Mouse (Mus musculus) heart, embryonic 10.5 days (tissue): ENCODE measurements around the gene Dlst. TPM values are rescaled to one million over a fixed set of nuclear protein-coding genes. Genes with fewer than 3 reads are reported as not detected.

Source experiments
- DNase-seq: peaks from one replicate; pipeline ENCODE4 v3.0.0-alpha.2; 2017; ENCODE audit warnings: low spot score
- H3K27ac ChIP-seq: fragments of 300-500 bp; sonication (generic); 2 replicates; pipeline ENCODE4 v1.5.1; 2016; ENCODE audit warnings: mild to moderate bottlenecking
- H3K27me3 ChIP-seq: fragments of 300-500 bp; sonication (generic); 2 replicates; pipeline ENCODE4 v1.6.1; 2016; ENCODE audit warnings: mild to moderate bottlenecking; ENCODE audit not compliant: poor library complexity, insufficient read depth, severe bottlenecking
- H3K36me3 ChIP-seq: fragments of 300-500 bp; sonication (generic); 2 replicates; pipeline ENCODE4 v1.6.1; 2016; ENCODE audit warnings: mild to moderate bottlenecking, moderate library complexity
- H3K4me1 ChIP-seq: fragments of 300-500 bp; sonication (generic); 2 replicates; pipeline ENCODE4 v1.6.1; 2016; ENCODE audit warnings: mild to moderate bottlenecking
- H3K4me3 ChIP-seq: fragments of 300-500 bp; sonication (generic); 2 replicates; pipeline ENCODE4 v1.5.1; 2016; ENCODE audit warnings: mild to moderate bottlenecking, moderate library complexity
- H3K9me3 ChIP-seq: fragments of 300-500 bp; sonication (generic); 2 replicates; pipeline ENCODE4 v1.6.1; 2016; ENCODE audit warnings: mild to moderate bottlenecking, moderate library complexity
- WGBS: fragments of 180-500 bp; shearing (Covaris S2); methylation state at CpG from one replicate; pipeline ENCODE4 v1.1.7; 2016; 5-methylcytosine and 5-hydroxymethylcytosine counted together
- polyA plus RNA-seq: library from polyadenylated mRNA; unstranded; fragments of >200 nt; fragmentation: Nextera tagmentation; extraction: Ambion mirVana; gene quantifications from 2 replicates; pipeline ENCODE4 v1.2.1, GENCODE M21; 2016

The Dlst gene
- 162 and 217 TPM in 2 replicates for polyA plus RNA-seq

DNA sequence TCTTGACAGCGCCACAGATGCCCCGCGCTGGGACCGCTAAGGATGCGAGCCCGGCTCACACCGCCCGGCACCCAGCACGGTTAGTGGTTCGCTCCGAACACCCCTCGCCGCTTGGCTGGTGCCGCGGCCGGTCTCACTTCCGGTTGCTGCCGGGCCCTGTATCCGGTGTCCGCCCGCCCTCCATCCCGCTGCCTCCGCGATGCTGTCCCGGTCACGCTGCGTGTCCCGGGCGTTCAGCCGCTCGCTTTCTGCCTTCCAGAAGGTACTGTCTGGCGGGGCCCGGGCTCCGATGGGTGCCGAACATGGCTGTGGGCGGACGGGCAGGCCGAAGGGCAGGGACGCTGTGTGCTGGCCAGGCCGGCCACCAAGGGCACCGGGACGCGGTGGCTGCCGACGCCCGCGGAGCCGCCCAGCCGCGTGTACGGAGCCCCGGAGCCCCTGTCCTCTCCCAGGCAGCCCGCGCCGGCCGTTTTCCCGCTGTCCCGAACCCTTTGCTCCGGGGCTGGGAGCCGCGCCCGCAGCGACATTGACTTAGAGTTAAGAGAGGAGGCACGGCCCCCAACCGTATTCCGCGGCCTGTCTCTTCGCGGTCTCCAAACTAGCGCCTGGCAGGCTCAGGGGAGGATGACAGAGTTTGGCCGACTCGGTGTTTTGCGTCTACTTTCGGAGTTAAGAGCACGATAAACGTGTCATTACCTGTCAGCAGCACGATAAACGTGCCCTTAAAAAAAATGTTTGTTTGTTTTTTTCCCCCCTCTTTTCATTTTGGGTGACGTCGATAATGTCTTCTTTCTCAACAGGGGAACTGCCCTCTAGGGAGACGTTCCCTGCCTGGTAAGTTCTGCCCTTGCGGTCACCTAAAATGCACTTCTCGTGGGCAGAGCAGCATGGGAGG lies at the start of gene Dlst, which contains the start of gene Prox2:
Gene Dlst, plus strand, starts transcription at position 136 of the 895 bp plus-strand sequence.
Gene Prox2, minus strand, starts transcription at position 62 of the 895 bp plus-strand sequence.
- peak within 1 kb of the TSS; percentile 98 for H3K27ac ChIP-seq
- under 1% methylated on average over 83 of the region's 83 CpGs for WGBS

DNA sequence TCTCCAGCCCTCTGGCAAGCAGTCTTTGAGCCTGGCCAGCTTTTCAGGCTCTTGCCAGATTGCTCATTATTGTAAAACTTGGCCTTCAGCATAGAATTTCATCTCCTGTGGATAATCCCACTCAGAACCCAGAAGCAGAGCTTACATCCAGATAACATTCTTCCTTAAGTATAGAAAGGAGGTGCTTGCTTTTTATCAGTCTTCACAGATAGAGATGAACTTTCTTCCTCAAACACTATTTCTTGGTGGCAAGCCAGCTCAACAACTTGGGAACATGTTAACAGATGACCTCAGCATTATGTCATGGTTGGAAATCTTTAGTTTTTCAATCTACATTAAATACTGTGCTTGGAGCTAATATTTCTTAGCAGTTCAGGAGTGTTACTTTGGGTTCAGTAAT lies 39.6 kb upstream of the Dlst start:
- no peak for DNase-seq
- Histone ChIP-seq H3K4me1 (no peaks in the 10 kb centered on the region), H3K9me3 (no peaks in the 10 kb centered on the region), H3K4me3 (no peak overlapping the region), H3K27me3 (no peaks in the 10 kb centered on the region), H3K36me3 (peaks cover 59% of the 10 kb centered on the region), H3K27ac (no peak overlapping the region)

More for the DNA sequence above, at the start of gene Dlst, which contains the start of gene Prox2:
- Histone ChIP-seq H3K4me1 (peaks cover 36% of the 10 kb centered on the region), H3K27me3 (no peaks in the 10 kb centered on the region), H3K36me3 (peaks cover 16% of the 10 kb centered on the region), H3K4me3 (peak within 1 kb of the TSS; percentile 98), H3K9me3 (no peaks in the 10 kb centered on the region)
- peak; percentile 93 for DNase-seq

DNA sequence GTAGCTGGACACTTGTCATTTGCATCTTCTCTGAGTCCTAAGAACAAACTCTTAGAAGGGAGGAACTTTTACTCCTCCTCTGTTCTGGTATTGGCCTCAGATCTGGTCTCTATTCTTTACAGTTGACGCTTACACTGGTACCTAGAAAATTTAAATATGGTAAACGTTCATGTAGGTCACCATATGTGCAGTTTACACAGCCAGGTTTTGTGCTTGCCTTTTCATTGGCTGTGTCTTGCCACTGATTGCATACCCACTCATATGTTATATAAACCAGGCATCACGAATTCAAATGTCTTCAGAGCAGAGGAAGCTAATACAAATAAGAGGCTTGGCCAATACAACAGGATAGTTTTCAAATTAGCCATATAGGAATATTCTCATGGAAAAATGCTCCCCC lies 33.5 kb upstream of the Dlst start:
- H3K4me1 ChIP-seq, result no peaks in the 10 kb centered on the region
- no peak overlapping the region for H3K27ac ChIP-seq
- H3K4me3 ChIP-seq, result no peak overlapping the region
- 93% methylated on average over 3 of the region's 3 CpGs for WGBS
- H3K9me3 ChIP-seq, result no peaks in the 10 kb centered on the region
- H3K27me3 ChIP-seq, result no peaks in the 10 kb centered on the region
- H3K36me3 ChIP-seq, result peaks cover 21% of the 10 kb centered on the region
- no peak for DNase-seq

DNA sequence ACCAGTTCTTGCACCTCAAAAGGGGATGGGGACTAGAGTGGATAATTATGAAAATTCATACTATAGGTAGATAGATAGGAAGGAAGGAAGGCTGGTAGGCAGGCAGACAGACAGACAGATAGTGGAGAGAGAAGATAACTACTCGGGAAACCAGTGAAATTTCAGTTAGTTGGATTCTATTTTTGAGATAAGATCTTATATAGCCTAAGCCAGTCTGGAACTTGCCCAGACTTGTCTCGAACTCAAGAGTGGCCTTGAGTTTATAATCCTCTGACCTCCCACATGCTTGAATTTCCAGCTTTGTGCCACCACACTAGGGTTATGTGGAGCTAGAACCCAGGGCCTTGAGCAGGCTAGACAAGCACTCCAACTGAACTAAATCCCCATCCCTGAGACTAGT lies 26.4 kb upstream of the Dlst start:
- Histone ChIP-seq H3K9me3 (no peaks in the 10 kb centered on the region), H3K27ac (no peak overlapping the region), H3K4me3 (no peak overlapping the region), H3K36me3 (peaks cover 27% of the 10 kb centered on the region), H3K27me3 (no peaks in the 10 kb centered on the region), H3K4me1 (no peaks in the 10 kb centered on the region)
- no peak for DNase-seq
- WGBS, result 80% methylated on average over 2 of the region's 2 CpGs

DNA sequence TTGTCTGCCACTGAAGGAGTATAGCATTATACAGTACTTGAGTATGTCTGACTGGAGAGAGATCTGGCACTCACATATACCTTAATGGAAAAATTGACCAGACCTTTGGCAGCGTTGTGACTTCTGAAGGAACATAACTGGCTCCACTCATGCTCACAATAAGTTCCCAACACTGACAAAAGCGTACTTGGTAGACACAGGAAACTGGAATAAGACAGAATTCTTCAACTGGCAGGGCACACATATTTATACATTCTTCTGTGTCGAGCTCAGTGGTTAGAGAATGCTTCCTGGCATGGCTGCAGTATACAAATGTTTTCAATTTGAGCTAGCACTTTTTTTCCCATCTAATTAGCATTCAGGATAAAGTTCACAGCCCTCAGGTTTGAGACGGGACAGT lies 25.7 kb upstream of the Dlst start:
- WGBS, result 81% methylated on average over 4 of the region's 4 CpGs
- no peak for DNase-seq

DNA sequence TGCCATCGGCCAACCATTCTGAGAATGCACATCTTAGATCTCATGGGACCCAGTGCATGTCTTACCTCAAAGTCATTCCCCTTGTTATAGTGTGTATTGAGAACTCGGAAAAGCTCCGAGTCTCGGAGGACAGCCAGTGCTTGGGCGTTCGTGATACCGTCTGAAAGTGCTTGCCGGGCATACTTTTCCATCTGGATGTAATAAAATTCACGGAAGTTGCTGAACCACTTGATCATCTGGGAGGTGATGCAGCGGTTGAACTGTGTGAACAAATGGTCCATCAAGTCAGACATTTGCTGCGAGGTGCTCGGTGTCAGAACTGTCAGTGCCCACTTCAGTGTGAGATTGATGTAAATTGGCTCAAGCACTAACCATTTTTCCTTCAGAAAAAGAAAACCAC lies 22.8 kb upstream of the Dlst start:
- H3K27me3 ChIP-seq, result no peaks in the 10 kb centered on the region
- H3K27ac ChIP-seq, result no peak overlapping the region
- 95% methylated on average over 12 of the region's 12 CpGs for WGBS
- H3K4me1 ChIP-seq, result no peaks in the 10 kb centered on the region
- no peaks in the 10 kb centered on the region for H3K9me3 ChIP-seq
- DNase-seq, result peak; percentile 55
- peaks cover 33% of the 10 kb centered on the region for H3K36me3 ChIP-seq
- no peak overlapping the region for H3K4me3 ChIP-seq

More for the DNA sequence above, 25.7 kb upstream of the Dlst start:
- H3K4me3 ChIP-seq, result no peak overlapping the region
- H3K27ac ChIP-seq, result no peak overlapping the region
- peaks cover 33% of the 10 kb centered on the region for H3K36me3 ChIP-seq
- no peaks in the 10 kb centered on the region for H3K9me3 ChIP-seq
- H3K4me1 ChIP-seq, result no peaks in the 10 kb centered on the region
- no peaks in the 10 kb centered on the region for H3K27me3 ChIP-seq

DNA sequence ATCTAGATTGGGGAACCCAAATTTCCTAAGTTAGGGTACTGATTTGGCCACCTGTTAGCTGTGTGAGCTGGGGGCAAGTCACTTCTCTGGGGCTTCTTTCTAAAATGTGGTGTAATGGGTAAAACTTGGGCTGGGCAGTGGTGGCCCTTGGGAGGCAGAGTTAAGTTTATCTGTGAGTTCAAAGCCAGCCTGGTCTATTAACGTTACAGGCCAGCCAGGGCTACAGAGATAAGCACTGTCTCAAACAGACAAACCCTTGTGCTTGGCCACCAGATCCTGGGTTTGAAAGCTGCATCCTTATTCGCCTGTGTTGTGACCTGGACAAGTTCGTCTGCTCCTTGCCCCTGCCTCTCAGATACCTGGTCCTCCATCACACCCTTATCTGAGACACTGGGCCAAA lies 19.4 kb upstream of the Dlst start:
- no peak for DNase-seq
- 64% methylated on average over 3 of the region's 3 CpGs for WGBS
- peaks cover 8% of the 10 kb centered on the region for H3K4me1 ChIP-seq
- H3K4me3 ChIP-seq, result no peak overlapping the region
- no peaks in the 10 kb centered on the region for H3K9me3 ChIP-seq
- no peaks in the 10 kb centered on the region for H3K27me3 ChIP-seq
- peaks cover 33% of the 10 kb centered on the region for H3K36me3 ChIP-seq
- H3K27ac ChIP-seq, result no peak overlapping the region

DNA sequence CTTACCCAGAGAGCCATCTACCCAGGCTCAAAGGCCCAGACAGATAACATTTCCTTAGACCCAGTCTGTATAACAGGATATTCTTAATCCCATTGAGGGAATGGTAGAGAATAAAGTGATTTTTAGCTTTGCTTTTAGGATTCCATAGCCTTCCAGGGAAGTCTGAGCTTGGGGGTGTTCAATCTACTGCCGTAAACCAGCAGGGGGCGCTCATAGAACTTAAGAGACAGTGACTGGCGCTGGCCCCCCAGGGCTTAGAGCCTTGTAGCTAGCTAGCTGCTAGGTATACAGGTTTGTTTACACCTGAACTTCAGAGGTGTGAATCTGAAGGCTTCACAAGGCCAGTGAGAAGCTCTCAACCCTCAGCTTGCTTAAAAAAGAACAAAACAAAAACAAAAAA lies 18.4 kb upstream of the Dlst start:
- WGBS, result 4% methylated on average over 3 of the region's 3 CpGs
- no peak overlapping the region for H3K27ac ChIP-seq

DNA sequence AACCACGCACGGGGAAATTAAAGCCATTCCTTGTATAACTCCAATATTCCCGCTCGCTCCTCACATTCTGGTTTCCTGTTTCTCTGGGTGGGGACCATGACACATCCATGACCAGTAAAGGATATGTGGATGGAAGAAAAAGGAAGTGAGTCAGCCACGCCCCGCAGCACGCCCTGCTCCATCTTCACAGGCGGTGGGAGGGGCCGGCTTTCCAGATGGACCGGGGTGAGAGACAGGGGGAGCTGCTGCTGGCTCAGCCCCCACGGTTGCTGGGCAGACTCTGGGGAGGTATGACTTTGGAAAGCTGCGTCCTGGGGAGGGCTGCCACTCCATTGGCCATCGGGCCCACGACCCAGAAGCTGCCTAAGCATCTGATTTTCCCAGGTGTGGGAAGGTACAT lies 16.6 kb upstream of the Dlst start:
- Histone ChIP-seq H3K36me3 (peaks cover 8% of the 10 kb centered on the region), H3K4me1 (peaks cover 8% of the 10 kb centered on the region), H3K27me3 (no peaks in the 10 kb centered on the region), H3K4me3 (no peak overlapping the region), H3K9me3 (no peaks in the 10 kb centered on the region), H3K27ac (peak overlapping the region; percentile 62; the same call in 1 of the 2 replicates)
- WGBS, result 25% methylated on average over 14 of the region's 14 CpGs
- peak; percentile 85 for DNase-seq

More for the DNA sequence above, 18.4 kb upstream of the Dlst start:
- no peak for DNase-seq
- Histone ChIP-seq H3K9me3 (no peaks in the 10 kb centered on the region), H3K4me3 (no peak overlapping the region), H3K4me1 (peaks cover 8% of the 10 kb centered on the region), H3K27me3 (no peaks in the 10 kb centered on the region), H3K36me3 (peaks cover 26% of the 10 kb centered on the region)

DNA sequence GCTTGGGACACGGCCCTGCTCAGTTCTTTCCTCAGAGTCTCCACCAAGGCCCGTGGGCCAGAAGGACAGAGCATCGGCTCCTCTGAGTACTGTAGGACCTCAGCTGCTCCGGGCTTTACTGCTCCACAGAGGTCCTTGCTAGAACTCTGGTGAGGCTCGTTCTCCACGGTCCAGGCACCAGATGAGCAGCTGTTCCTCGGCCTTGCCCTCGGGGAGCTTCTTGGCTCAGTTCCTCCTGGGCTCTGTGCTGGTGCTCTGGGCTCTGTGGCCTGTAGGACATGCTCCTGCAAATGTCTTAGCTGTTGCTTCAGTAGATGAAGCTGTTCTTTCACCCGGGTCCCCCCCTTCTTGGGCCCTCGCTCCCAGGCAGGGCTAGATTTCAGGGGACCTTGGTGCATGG lies 15.9 kb upstream of the Dlst start:
- 0 out of 2 replicates have a peak, but pooled peaks cover 2% of the 10 kb centered on the region for H3K36me3 ChIP-seq
- WGBS, result 88% methylated on average over 10 of the region's 10 CpGs
- no peaks in the 10 kb centered on the region for H3K9me3 ChIP-seq
- no peak overlapping the region for H3K4me3 ChIP-seq
- no peaks in the 10 kb centered on the region for H3K27me3 ChIP-seq
- DNase-seq, result no peak
- peaks cover 8% of the 10 kb centered on the region for H3K4me1 ChIP-seq
- 0 out of 2 replicates have a peak overlapping the region, but pooled peaks have one; percentile 62 for H3K27ac ChIP-seq

DNA sequence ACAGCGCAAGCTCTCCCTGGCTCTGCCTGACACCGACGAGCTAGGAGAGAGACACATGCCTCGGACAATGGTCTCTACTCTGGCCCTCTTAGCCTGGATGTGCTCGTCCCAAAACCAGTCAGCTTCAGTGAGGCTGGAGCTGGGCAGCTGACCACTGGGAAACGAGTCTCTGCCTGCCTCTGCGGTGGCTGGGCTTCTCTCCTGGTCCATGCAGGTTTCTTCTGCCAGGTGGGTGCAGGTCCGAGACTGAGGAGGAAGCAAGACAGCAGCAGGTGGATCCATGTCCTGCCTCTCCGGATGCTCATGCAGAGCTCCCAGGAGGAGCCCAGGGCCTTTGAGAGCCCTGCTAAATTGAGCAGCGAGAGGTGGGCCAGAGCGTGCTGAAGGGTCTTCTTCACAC lies 15.5 kb upstream of the Dlst start:
- WGBS, result 79% methylated on average over 11 of the region's 11 CpGs
- H3K4me3 ChIP-seq, result no peak overlapping the region

DNA sequence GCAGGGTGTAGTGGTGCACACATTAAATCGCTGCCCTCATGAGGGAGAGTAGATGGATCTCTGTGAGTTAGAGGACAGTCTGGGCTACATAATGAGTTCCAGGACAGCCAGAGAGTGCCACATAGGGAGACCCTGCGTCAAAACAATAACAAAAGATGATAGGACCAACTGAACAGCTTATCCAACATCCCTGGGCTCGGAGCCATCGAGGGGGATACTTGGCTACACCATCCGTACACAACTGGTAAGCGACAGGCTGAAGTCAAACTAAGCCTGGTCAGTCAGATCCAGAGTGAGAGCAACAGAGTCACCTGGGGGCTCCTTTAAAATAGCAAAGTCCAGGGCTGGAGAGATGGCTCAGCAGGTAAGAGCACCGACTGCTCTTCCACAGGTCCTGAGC lies 14.8 kb upstream of the Dlst start:
- DNase-seq, result no peak
- H3K27me3 ChIP-seq, result no peaks in the 10 kb centered on the region
- no peak overlapping the region for H3K4me3 ChIP-seq
- no peaks in the 10 kb centered on the region for H3K36me3 ChIP-seq
- peaks cover 8% of the 10 kb centered on the region for H3K4me1 ChIP-seq
- H3K9me3 ChIP-seq, result no peaks in the 10 kb centered on the region
- WGBS, result 87% methylated on average over 7 of the region's 7 CpGs
- no peak overlapping the region for H3K27ac ChIP-seq

More for the DNA sequence above, 15.5 kb upstream of the Dlst start:
- H3K27ac ChIP-seq, result no peak overlapping the region
- peaks cover 8% of the 10 kb centered on the region for H3K4me1 ChIP-seq
- DNase-seq, result no peak
- no peaks in the 10 kb centered on the region for H3K9me3 ChIP-seq
- H3K27me3 ChIP-seq, result no peaks in the 10 kb centered on the region
- no peaks in the 10 kb centered on the region for H3K36me3 ChIP-seq

DNA sequence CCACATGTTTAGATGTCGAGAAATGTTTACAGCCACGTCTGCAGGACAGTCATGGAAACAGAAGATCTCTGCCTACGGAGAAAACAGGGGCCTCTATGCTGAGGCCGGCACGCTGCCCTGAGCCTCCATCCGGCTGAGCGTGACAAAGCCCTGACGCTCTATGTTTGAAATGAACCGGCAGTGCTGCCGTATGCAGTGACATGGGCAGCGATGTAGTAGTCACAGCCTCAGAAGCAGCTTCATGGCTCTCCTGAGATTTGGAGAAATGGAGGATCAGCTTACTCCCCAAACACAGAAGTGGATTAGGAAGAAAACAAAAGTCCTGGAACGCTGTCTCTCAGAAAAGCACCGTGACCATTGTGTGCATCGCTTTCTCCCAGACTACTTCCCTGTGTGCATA lies 9.6 kb upstream of the Dlst start:
- Histone ChIP-seq H3K4me1 (no peaks in the 10 kb centered on the region; the same call in 1 of the 2 replicates), H3K27ac (no peak overlapping the region), H3K36me3 (no peaks in the 10 kb centered on the region), H3K9me3 (no peaks in the 10 kb centered on the region), H3K4me3 (no peak overlapping the region), H3K27me3 (no peaks in the 10 kb centered on the region)
- WGBS, result 74% methylated on average over 14 of the region's 14 CpGs
- no peak for DNase-seq
